Mouse (Mus musculus): ENCODE results near the gene Xrcc2.

DNA sequence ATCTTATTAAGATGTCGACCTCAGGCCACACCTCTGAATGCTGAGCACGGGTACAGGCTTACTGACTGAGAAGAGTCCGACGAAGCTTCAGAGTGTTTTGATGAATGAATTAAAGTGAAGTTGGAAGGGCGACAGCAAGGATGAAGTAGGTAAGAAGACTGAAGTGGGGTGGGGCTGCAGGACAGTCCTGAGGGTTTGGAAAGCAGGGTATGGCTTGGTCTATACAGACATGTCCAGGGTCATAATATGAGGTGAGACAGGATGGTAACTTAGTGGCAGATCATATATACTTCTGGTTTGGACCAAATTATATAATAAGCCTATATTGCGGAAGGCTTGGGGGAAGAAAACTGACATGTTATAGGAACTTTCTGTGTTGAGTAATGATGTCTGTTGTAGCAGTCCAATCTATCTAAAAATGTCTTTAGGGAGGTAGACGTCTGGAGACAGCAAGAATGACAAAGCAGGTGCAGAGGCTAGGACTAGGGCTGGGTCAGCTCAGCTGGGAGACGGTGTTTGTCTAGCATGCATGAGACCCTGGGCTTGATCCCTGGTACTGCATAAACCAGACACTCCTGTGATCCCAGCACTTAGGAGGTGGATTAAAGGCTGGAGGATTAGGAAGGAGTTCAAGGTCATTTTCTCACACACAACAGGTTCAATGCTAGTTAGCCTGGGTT lies 48.1 kb upstream of the Xrcc2 start:
- TF ChIP-seq POLR2A (IDR thresholded peaks at IDR 0.05; ENCODE audit: borderline replicate concordance, extremely low read depth, low read depth, low read length) (no peak), CTCF (IDR thresholded peaks at IDR 0.05; ENCODE audit: insufficient read depth, low read length) (no peak)

Data from lung, adult 2 months (tissue).